Mouse (Mus musculus) right cerebral cortex, postnatal 10 days (tissue): ENCODE measurements around the gene Gabbr2.

Source experiments
- DNase-seq, 2 experiments: peaks; one replicate each; pipeline ENCODE4 v3.0.0; 2021; ENCODE audit warnings: low spot score in 2 of 2

Gabbr2 gene

DNA sequence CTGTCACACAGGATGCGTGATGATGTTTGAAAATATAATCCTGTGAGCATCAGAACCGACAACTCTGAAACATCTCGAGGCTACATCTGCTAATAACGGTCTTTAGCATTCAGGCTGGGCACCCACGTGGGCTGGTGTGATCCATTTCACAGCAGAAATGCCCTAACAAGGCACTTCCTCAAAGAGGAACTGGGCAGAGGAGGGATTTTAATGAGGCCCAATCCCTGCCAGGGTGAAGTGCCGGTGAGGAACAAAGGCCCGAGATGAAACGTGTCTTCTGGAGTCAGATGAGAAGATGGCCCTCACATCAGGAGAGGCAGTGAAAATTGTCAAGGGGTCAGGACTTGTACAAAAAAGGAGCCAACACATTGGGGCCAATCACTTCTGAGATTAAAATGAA is 221.6 kb downstream of the Gabbr2 start:
- DNase-seq = no peak

DNA sequence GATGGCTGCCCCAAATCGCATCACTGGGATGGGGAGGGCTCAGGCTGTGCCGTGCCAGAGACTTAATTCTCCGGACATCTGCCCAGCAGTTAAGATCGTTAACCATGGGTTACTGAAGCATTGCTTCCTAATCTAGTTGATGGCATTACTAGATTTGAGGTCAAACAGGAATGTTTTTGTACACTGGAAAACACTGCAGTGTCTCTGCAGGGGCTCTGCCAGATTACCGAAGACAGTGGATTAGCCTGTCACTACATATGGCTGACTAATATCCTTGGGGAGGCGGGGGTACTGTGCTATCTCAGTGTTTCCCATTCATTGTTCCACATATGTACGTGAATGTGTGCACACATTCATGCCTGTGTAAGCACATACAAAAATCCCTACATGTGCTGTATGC is 225.3 kb downstream of the Gabbr2 start:
- DNase-seq = no peak

DNA sequence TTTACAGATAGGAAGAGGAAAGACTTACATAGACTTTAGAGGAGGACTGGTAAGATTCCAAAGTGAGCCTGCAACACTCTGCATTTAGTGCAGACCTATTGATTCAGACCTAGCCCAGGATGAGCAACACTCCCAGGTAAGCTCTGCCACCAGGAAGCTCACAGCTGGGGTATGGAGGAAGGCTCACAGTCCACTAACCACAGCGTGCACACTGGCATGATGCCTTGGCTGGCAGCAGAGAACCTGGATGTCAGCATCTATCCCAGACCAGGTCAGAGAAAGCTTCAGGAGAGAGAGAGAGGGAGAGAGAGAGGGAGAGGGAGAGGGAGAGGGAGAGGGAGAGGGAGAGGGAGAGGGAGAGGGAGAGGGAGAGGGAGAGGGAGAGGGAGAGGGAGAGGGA is 231.8 kb downstream of the Gabbr2 start:
- no peak for DNase-seq

DNA sequence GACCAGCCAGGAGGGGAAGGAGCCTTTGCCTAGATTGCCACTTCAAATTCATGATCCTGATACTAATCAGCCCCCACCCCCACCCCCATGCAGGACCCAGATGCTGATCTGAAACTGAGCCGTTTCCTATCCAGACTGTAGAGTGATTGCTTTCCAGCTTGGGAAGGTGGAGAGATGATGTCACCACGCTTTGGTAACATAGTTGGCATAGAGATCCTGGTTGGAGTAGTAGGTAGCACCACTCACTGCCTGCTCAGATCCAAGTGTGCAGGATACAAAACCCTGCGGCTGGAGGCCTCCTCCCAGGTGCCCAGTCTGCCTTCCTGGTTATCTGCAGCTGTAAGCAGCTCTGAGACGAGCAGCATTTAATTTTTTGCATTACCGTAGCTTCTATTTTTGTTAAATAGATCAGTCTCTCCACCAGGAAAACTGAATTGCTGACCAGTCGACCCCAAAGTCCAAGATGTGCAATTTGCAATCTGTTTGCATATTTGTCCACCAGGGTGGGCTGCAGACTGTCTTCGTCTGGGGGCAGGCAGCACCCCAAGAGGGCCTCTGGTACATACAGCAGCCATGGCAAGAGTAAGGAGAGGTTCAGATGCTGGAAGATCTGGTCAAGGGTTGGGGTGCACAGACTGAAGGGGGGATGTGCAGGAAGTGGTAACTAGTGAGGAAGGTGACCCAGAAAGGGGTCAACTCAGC is 233.2 kb downstream of the Gabbr2 start:
- no peak for DNase-seq

DNA sequence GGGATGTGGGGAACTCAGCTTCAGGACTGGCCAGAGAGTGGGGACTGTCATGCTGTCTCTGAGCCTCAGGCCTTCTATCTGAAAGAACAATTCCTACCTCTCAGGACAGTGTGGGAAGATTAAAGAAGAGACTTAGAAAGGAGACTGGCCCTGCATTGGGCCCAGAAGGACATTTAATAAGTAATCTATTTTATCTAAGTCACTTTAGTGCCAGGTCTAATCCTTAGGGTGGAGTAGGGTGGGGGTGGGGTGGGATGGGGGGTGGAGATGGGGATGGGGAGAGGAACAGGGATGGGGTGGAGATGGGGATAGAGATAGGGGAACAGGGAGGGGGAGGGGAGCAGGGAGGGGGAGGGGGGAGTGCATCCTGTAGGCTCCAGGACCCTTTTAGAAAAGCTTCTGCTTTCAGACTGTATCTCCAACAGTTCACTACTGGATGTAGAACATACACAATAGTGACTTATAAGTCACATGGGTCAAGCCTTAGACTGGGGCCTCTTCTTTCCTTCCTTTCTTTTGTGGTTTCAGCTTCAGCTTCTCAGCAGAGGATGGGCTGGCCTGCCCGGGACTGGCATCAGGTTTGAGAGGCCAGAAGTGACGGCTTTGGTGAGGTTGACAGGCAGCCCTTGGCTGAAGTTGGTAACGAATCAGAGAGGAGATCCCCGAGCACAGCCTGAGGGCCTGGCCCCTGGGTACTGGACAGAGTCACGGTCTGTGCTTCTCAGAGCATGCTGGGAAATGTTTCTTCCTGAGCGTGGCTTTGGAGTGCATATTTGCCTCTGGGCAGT is 237.1 kb downstream of the Gabbr2 start:
- DNase-seq = no peak

DNA sequence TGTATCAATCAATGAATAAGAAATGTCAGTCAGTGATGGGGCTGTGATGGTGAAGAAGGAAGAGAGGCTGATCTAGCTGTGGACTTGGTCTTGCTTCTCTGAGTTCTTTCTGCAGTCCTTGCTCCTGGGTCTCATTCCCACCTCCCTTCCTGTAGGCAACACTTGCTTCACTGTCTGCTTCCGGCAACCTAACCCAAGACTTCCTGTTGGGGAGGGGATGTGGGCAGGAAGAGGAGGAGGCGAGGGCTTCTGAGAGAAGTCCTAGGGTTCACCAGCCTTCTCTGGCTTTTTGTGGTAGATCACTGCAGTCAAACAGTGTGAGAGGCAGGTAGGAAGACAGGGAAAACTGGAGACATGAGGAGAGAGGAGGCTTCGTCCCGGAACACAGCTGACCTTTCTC is 239.4 kb downstream of the Gabbr2 start:
- DNase-seq = no peak

DNA sequence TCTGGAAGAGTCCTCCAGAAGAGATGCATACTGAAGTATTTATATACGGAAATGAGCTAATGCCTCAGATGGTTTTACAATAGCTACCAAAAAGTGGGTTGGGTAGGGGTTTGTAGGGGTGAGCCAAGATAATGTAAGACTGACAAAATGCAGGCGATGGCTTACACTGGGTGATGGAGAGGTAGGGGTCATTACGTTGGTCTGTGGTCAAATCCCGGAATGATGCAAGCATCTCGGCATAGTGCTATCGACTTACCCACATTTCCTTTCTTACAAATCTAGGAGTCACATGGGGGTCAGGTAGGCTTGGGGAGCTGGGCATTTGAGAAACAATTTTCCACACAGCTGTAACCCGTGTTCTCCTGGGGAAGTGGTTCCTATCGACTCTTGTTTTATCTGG is 242.7 kb downstream of the Gabbr2 start:
- no peak for DNase-seq

DNA sequence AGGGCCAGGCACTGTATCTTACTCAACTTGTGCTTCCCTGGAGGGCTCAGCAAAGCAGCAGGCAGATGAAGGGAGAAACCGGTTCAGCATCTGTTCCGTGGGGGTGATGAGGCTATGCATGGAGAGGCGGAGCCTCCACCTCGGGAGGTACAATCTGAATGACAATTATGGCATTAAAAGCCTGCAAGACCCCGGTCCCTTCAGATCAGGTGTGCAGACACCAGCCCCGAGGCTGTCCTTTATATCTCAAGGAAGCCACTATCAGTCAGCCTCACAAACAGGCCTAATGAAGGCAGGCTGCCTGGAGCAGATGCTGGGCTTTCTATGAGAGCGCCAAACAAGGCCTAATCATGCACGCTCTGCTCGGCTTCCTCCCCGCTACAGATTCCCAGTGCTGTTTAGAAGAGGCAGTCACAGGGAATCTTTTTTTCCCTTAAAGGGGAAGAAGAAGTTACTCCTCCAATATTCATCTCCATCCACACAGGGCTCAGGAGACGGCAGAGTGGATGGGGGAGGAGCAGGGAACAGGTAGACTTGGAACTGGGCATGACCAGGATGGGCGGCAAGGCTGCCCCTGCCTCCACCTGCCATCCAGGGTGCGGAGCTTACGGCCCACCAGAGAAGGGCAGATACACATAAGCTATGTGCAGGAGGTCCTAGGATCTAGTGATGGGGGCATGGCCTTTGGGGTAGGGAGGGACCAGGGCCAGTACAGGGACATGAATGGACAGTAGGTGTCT is 244.5 kb downstream of the Gabbr2 start:
- peak; percentile 65 to 76 for DNase-seq

DNA sequence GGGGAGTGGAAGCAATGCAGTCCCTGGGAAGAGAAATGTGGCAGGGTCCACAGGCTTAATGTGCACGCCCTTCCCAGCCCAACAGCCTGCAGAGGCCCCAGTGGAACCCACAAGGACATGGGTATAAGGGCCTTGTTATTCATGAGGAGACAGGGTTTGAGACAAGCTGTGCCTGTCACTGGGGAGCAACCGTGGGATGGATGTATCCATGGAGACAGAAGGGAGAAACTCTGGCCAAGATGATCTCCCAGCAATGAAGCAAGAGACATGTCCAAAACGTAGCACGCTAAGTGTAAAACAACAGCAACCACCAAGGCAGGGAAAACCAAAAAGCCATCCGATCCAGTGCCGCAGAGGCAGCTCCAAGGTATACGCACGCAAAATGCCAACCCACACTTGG is 246.1 kb downstream of the Gabbr2 start:
- no peak for DNase-seq

DNA sequence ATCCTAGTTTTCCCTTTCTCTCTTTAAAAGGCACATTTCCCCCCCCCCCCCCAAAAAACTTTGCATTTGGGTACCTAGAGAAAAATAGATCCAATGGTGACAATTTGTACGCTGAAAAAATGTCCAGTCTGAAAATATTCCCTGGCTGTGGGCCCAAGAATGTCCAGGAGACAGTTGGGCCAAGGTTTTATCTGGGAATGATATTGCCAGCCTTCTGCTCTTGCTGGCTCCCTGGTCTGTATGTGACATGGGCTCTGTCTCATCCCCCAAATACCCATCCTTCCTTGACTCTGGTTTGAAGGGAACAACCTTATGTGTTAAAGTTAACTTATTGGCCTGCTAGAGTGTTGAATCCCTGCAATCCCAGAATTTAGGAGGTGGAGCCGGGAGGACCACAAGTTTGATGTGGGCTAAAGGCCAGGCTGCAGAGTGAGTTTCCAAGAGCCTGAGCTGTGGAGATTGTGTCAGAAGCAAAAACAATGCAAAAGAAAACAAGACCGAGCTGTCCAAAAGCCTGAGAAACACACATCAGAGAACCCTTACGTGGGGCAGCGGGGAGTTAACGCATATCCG is 247.0 kb downstream of the Gabbr2 start:
- DNase-seq = no peak

DNA sequence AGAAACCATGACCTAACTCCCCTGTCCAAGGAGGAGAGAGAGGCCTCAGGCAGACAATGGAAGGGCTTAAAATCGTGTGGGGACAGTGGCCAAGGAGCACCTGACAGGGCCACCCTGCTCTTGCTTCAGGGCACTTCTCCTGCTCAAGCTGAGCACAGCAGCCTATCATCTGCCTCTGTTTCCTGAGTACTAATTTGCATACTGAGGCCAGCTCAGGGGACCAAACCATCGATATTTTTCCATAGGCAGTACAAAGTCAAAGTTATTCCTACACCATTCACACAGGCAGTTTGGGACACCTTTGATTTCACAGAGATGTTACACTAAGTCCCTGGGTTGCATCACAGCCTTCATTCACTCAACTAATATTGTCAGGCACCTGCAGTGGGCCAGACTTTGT is 249.1 kb downstream of the Gabbr2 start:
- no peak for DNase-seq

DNA sequence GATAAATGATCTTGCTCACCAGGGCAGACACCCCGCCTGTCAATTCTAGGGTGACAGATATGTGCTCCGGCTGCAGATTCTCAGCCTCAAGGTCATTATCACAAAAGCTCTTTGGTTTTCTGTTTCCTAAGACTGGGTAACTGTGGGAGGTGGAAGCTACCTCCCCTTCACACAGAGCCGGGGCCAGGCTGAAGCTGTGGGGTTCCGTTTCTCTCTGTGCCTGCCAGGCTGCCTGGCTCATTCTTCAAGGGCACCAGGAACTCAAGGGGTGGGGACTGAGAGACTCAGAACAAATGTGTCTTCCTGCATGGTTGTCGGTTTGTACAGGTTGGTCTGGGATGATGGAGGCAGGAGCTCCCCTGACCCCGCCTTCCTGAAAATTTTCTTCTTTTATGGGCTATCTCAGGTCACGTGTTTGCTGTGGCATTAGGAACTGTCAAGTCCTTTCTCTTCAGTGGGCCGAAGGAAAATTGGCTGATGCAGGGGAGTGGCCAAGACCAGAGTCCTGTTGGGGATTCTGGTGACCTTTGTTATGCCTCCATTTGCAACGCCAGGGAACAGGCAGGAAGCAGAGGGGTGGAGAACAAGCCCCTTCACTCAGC is 254.7 kb downstream of the Gabbr2 start:
- DNase-seq = no peak

DNA sequence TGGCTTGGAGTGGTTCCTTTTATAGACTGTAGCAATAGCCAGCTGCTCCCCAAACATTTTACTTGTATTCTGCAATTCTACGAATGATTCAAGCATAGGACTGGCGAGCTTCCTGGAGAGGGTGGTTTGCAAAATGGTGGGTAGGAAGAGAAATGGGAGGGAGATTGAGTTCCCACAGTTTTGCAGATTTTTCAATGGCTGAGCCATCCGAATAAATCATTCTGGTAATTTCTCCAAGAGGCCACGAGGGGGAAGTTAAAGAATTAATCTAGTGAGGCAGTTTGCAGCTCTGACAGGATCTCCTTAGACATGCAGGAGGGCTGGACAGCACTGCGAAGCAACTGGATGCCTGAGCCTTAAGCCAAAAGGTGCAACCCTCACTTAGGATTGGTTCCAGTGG is 256.8 kb downstream of the Gabbr2 start:
- DNase-seq = no peak

DNA sequence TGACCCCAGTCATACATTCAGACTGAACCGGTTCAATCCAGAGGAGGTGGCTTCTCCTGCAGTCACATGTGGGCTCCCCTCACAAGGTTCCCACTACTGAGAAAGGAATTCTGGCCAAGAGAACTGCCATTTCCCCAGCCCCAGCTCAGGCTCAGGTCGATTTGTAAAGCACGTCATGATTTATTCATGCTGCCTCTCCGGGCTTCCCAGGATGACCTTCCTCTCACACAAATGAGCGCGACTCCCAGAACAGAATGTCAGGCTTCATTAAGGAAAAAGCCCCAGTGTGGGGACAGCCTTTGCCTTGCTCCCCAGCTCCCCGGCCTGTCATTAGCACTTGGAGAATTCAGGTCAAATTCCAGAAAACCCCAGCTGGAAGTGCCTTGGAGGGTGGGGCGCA is 260.1 kb downstream of the Gabbr2 start:
- peak; percentile 62 to 74 for DNase-seq

DNA sequence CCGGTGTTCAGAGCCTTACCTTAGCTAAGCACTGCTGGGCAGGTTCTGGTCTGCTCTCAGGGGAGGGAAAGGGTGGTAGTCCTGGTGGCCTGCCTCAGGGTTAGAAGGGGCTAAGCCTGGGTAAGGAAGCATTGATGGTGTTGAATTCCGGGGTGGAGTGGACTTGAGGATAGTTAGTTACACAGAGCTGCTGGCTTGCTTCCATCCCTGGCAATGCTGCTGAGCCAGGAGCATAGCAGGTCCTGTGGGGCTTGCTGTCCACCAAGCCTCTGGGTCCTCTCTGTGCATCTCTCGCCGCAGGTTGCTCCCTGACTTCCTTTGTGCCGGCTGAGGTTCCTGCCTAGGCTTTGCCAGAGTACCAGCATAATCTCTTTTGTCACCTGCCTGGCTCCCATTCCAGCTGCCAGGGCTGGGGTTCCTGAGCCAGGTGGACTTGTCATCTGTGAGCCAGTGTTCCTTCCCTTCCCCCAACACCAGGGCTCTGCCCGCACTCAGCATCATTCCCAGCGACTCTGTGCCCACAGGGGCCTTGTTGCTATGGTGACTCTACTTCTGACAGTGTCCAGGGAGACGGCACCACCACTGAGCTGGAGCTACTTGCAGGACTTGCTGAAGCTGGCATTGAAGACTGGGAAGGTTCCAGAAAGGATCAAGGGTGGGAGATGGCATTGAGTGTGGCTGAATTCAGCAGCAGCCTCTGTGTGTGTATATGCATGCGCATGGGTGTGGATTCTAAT is 262.2 kb downstream of the Gabbr2 start:
- peak; percentile 82 to 91 for DNase-seq

DNA sequence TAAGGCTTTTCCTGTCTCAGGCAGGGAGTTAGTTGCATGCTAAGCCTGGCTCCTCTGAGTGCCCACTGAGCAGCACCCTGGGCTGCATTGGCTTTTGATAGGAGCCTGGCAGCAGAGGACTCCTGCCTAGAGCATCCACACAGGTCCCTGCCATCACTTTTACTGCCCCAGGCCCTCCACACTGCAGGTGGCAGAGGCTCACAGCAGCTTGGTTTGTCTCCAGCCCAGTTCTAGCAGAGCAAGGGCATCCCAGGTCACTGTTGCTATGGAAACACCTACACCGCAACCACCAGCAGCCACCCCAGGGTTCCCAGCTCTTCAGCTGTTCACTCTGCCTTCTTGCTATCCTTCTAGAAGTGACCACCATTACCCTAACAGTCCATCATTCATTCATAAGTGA is 263.4 kb downstream of the Gabbr2 start:
- peak; percentile 67 to 76 for DNase-seq

DNA sequence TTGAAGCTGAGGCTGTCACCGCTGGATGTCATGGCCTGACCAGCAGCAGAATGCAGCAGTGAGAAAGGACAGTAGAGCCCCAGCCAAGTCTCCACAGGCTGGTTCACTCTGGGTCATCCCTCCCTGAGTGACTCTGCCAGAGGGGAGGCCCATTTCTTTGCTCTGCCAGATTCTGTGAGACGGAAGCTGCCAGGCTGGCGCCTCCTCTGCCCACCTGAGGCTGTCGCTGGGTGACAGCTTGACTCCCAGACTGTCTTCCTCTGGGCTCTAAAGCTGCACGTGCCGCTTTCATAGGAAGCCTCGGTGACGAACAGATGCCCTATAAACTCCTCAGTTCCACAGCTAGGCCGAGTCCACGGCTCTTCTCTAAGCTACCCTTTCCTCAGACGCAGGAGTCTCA is 264.5 kb downstream of the Gabbr2 start:
- peak in 1 of 2 experiments; percentile 65 for DNase-seq

DNA sequence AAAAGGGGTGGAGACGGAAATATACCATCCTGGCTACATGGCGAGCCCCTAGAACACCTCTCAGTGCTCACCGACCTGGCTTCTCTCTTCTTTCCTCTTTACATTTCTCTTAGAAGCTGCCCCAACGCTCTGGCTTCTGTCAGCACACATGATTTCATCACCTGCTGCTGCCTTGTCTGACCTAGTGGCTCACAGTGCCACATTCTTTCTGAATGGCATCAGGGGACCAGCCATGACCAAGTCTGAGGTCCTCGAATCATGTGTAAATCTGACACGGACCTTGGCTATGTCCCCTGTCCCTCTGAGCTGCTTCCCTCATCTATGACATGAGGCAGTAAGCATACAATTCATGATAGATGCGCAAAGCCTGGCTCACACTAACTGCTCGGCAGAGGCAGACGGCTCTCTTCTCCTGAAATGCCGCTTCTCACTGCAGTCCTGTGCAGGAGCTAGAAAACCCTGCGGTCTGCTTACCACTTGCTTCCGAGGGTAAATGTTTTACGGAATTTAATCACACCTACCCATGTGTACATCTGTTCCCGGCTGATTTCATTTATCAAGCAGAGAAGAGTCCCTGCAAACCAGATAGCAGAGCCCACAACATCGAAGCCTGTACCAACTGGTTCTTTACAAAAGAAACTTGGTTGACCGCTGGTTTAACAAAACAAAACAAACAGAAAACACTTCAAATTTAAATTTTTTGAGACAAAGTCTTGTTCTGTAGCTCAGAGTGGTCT is 270.7 kb downstream of the Gabbr2 start:
- DNase-seq = no peak

DNA sequence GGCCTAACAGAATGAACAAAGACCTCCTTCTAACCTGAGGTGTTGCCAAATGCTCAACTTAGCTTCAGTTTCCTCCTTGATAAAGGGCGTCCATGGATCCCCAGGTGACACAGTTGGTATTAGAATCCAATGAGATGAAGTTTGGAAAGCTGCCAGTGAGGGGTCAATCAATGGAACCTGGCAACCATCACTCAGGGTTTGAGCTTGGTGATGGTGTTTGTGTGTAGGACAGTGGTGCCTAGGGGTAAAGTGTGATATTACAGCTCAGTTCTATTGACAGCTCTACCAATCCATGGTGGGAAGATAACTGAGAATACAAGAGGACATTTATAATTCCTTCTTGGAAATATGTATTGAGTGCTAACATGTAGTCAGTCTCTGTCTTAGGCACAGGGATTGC is 271.6 kb downstream of the Gabbr2 start:
- no peak for DNase-seq

DNA sequence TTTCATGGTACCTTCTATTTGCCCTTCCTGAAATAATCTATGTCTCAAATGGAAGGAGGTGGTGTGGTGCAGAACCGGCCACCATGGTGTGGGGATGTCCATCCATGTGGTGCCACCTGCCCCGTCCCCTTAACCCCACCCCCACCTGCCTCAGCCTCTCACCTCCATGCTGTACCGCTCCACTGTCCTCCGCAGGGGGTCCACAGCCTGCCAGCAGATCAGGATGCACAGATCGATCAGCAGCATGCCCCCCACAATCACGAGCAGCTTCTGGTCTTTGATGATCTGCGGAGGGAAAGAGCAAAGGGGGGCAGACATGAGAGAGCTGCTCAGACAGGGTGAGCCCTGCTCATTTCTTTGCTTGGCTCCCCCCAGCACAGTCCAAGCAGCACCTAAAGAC is 273.0 kb downstream of the Gabbr2 start:
- no peak for DNase-seq

DNA sequence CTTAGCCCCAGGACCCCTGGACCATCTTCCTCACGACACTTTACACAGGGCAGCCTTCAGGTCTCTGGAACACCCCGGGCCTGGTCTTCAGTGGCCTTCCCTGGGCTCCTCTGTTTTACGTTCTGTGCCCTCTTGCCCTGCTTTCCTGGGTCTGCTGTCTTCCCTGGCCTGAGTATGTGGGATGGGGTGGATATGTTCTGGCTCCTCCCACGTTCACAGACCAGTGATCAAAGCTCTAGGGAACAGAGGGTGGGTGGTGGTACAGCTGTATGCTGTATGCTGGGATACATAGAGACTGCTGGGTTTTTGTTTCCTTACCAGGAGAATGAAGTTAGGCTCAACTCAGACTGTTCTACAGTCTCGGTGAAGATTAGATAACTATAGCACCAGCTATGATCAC is 274.5 kb downstream of the Gabbr2 start:
- no peak for DNase-seq
